Mouse (Mus musculus): ENCODE data around the gene Tiam1. TPM values are rescaled to one million over a fixed set of nuclear protein-coding genes. Genes with fewer than 3 reads are reported as not detected.
A peak's percentile ranks its signal among the peaks of the same experiment; 100 is the strongest.

Tiam1 gene
- total RNA-seq, 2 experiments from 2014 or later = 124 to 125 TPM

DNA sequence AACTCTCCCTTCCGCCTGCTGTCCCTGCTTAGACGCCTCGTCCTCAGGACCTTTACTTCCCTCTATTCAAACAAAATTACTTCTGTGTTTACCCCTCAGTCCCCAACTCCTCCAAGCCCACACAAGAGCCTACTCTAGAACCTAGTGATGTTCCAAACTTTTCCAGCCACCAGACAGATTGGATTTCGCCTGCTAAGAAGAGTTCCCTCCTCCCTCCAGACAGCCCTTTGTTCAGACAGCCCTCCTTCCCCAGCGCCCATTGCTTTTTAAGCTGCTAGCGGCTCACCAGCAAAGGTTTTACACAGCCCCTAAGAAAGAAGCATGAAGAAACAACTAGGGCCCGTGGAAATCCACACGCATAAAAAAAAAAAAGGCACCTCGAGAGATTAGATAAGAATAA is 2.0 kb downstream of the Tiam1 start:
- Histone ChIP-seq H3K4me3 (peak overlapping the region; percentile 85), H3K27ac (peak overlapping the region; percentile 88; the same call in 1 of the 2 replicates)
- TF ChIP-seq CTCF (conservative IDR thresholded peaks at IDR 0.05) = no peak
- no peak for DNase-seq (ENCODE audit: low spot score in 2 of 2)

DNA sequence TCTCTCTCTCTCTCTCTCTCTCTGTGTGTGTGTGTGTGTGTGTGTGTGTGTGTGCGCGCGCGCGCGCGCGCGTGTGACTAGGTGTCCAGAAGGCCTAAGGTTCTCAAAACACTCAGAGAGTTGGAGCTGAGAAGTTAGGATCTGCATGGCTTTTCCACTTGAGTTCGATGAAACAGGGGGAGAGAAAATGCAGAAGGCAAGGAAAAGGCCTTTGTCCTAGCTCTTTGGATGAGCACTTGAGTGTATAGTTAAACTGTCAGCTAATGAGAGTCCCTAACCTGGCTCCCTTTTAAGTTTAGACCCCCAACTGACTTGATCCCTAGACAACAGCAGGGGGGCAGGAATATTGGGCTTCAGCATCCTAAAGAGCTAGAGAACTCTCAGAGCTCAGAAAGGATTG is 3.0 kb downstream of the Tiam1 start:
- no peak overlapping the region for H3K4me3 ChIP-seq
- no peak for TF ChIP-seq CTCF (conservative IDR thresholded peaks at IDR 0.05)
- H3K27ac ChIP-seq = no peak overlapping the region
- no peak for DNase-seq (ENCODE audit: low spot score in 2 of 2)

DNA sequence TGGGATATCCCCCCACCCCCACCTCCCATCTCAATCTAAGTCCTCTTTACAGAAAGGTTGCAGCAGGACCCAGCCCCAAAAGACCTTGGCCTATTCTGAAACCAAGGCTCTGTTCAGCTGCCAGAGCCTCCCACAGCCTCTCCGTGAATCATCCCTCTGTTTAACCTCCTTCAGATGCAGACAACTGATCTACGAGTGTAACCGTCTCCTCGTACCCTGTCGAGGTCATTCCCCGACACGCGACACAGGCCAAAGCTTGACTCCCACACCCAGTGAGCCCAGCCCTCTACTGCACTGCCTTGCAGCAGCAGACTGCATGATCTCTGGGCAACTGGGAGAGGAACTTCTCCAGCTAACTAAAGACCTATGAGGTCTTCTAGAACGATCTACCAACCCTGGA is 3.9 kb downstream of the Tiam1 start:
- no peak for TF ChIP-seq CTCF (conservative IDR thresholded peaks at IDR 0.05)
- H3K4me3 ChIP-seq = no peak overlapping the region; the same call in 1 of the 2 replicates
- no peak for DNase-seq (ENCODE audit: low spot score in 2 of 2)
- peak overlapping the region; percentile 46; the same call in 1 of the 2 replicates for H3K27ac ChIP-seq

GRCm38 (mm10) chr16:90138151-90138550 is 5.4 kb downstream of the Tiam1 start:
- Histone ChIP-seq H3K27ac (peak overlapping the region; percentile 7; the same call in 1 of the 2 replicates), H3K4me3 (no peak overlapping the region)
- no peak for DNase-seq (ENCODE audit: low spot score in 2 of 2)
- no peak for TF ChIP-seq CTCF (conservative IDR thresholded peaks at IDR 0.05)

DNA sequence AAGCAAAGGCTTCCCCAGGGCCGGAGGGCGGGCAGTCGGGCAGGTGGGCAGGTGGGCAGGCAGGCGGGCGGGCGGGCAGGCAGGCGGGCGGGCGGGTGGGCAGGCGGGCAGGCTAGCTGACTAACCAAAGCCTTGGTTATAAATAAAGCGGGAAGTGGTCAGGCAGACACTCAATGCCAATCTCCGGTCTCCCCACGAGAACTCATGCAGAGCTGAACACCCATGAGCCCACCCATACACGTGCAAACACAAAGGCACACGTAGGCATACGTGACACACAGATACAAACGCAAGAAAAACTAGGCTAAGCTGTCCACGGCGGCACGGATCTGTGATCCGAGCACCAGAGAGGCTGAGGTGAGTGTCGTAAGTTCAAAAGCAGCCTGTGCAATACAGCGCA is 6.4 kb downstream of the Tiam1 start:
- H3K4me3 ChIP-seq = no peak overlapping the region
- no peak overlapping the region for H3K27ac ChIP-seq
- no peak for DNase-seq (ENCODE audit: low spot score in 2 of 2)
- TF ChIP-seq CTCF (conservative IDR thresholded peaks at IDR 0.05) = no peak

DNA sequence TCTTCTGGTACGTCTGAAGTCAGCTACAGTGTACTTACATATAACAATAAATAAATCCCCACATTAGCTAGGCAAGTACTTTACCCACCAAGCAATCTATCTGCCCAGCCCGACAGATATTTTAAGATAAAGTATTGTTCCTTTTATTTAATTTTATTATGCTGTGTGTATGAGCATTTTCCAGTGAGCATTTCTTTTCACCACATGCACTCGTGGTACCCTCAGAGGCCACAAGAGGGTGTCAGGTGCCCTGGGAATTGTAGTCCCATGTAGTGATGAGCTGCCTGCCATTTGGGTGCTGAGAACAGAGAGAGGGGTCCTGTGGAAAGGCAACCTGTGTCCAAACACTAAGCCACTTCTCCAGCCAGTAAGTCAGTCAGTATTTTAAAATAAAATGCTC is 8.0 kb downstream of the Tiam1 start:
- no peak overlapping the region for H3K27ac ChIP-seq
- TF ChIP-seq CTCF (conservative IDR thresholded peaks at IDR 0.05) = peak; percentile 54
- no peak overlapping the region for H3K4me3 ChIP-seq
- DNase-seq (ENCODE audit: low spot score in 2 of 2) = no peak

- no peak overlapping the region for H3K27ac ChIP-seq
- no peak overlapping the region for H3K4me3 ChIP-seq
- no peak for TF ChIP-seq CTCF (conservative IDR thresholded peaks at IDR 0.05)
- DNase-seq (ENCODE audit: low spot score in 2 of 2) = no peak
Measured at GRCm38 (mm10) chr16:90134351-90134750, 9.2 kb downstream of the Tiam1 start.

GRCm38 (mm10) chr16:90132816-90133215 is 10.8 kb downstream of the Tiam1 start:
- Histone ChIP-seq H3K4me3 (no peak overlapping the region), H3K27ac (0 out of 2 replicates have a peak overlapping the region, but pooled peaks have one; percentile 68)
- TF ChIP-seq CTCF (conservative IDR thresholded peaks at IDR 0.05) = no peak
- no peak for DNase-seq (ENCODE audit: low spot score in 2 of 2)

GRCm38 (mm10) chr16:90132331-90132730 is 11.2 kb downstream of the Tiam1 start:
- no peak for TF ChIP-seq CTCF (conservative IDR thresholded peaks at IDR 0.05)
- no peak overlapping the region for H3K4me3 ChIP-seq
- no peak for DNase-seq (ENCODE audit: low spot score in 2 of 2)
- peak overlapping the region; percentile 68; the same call in 1 of the 2 replicates for H3K27ac ChIP-seq

GRCm38 (mm10) chr16:90128817-90129587 is 14.6 kb downstream of the Tiam1 start:
- Histone ChIP-seq H3K4me3 (no peak overlapping the region), H3K27ac (no peak overlapping the region)
- TF ChIP-seq CTCF (conservative IDR thresholded peaks at IDR 0.05) = peak; percentile 27; the same call in 1 of the 2 replicates
- DNase-seq (ENCODE audit: low spot score in 2 of 2) = no peak

DNA sequence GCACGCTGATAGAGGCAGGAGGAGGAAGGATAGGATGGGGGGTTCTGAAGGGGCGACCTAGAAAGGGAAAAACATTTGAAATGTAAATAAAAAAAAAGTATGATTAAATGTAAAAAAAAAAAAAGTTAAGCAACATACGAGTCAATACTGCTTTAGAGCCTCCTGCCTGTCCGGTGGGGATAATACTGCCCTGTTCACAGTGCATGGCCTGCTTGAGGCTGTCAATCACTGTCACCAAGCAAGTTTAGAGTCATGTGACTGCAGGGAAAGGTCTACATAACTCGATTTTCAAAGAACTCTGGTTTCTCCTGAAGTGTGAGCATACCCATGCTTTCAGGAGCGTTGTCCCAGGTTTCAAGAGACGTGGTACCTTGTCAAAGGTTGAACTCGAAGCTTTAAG is 15.2 kb downstream of the Tiam1 start:
- DNase-seq (ENCODE audit: low spot score in 2 of 2) = no peak
- no peak overlapping the region for H3K4me3 ChIP-seq
- no peak for TF ChIP-seq CTCF (conservative IDR thresholded peaks at IDR 0.05)
- H3K27ac ChIP-seq = no peak overlapping the region

DNA sequence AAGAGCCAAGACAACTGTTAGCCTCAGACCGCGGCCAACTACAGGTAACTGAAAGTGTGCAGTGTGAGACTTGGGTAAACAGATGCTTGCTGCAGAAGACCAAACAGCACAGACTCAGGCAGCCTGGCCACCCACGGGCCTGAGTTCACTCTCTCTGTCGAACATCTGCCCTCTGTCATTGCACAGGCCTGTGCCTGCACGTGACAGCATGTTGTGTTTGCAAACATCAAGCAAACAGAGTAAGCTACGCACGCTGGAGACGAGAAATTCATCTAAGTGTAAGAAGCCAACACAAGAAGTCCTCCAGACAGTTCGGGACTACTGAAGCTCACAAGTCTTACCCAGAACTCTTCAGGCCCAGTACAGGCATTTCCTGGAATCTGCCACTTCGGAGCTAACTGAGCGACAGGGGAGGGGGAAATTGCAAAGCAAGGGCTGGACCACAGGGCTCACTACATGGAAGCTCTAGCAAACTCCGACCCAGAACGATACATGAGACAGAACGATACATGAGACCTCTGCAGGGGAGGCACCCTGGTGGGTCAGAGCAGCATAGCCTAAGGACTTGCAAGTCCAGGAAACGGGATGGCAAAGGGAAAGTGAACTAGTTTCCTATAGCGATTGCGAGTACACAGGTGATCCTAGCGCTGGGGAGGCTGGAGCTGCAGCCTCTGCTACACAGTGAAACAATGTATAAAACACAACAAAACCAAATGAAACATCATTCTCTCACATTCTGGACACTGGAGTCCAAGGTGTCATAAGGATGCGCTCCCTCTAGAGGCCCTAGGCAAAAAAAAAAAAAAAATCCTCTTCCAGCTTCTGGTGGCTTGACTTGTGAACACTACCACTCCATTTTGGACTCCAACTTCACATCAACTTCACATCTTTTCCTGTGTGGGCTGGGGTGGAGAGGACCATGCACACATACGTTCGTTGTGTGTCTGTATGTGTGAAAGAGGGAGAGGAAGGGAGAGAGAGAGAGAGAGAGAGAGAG is 18.0 kb downstream of the Tiam1 start:
- no peak for DNase-seq (ENCODE audit: low spot score in 2 of 2)
- no peak for TF ChIP-seq CTCF (conservative IDR thresholded peaks at IDR 0.05)
- Histone ChIP-seq H3K4me3 (no peak overlapping the region), H3K27ac (no peak overlapping the region)

- TF ChIP-seq CTCF (conservative IDR thresholded peaks at IDR 0.05) = no peak
- Histone ChIP-seq H3K4me3 (no peak overlapping the region), H3K27ac (peak overlapping the region; percentile 23; the same call in 1 of the 2 replicates)
- DNase-seq (ENCODE audit: low spot score in 2 of 2) = no peak
Measured at GRCm38 (mm10) chr16:90123091-90123490, 20.5 kb downstream of the Tiam1 start.

Data from layer of hippocampus, adult 2 months (tissue).